Mouse (Mus musculus): ENCODE measurements at regions not wholly inside any gene's neighbourhood (a gene's known extent, or its start where the extent isn't known, plus 50 kb on each side); places are given as distances from the start of the nearest gene placed in this dataset.

- DNase-seq, result no peak
Observed at GRCm38 (mm10) chr7:34587239-34587638, 69.3 kb downstream of the Kctd15 start.

DNA sequence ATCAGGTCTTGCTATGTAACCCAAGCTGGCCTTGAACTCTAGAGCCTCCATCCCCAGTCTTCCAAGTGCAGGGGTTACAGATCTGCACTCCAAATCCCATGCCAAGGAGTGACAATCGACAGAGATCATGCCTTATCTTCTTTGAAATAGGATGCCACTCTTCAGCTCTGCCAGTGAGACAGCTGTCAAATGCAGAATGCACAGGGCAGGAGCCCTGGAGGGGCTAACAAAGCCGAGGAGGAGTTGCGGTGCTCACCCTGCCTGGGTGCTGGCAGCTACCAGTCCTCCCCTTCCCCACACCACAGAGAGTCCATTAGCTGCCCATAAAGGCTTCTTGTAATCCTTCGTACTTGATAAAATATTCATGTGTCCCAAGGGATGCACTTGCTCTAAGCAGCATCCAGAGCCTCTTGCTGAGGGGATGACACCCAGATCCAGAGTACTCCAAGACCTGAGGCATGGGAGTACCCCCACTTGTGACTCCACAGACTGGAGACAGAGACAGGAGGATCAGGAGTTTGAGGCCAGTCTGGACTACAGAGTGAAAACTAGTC lies 71.1 kb downstream of the Kctd15 start:
- no peak for DNase-seq

GRCm38 (mm10) chr7:34584870-34585269 lies 71.7 kb downstream of the Kctd15 start:
- no peak for DNase-seq

- DNase-seq, result no peak
Observed at GRCm38 (mm10) chr7:34580866-34581265, 75.7 kb downstream of the Kctd15 start.

- DNase-seq, result no peak
Observed at GRCm38 (mm10) chr7:34571295-34571694, 85.2 kb downstream of the Kctd15 start.

DNA sequence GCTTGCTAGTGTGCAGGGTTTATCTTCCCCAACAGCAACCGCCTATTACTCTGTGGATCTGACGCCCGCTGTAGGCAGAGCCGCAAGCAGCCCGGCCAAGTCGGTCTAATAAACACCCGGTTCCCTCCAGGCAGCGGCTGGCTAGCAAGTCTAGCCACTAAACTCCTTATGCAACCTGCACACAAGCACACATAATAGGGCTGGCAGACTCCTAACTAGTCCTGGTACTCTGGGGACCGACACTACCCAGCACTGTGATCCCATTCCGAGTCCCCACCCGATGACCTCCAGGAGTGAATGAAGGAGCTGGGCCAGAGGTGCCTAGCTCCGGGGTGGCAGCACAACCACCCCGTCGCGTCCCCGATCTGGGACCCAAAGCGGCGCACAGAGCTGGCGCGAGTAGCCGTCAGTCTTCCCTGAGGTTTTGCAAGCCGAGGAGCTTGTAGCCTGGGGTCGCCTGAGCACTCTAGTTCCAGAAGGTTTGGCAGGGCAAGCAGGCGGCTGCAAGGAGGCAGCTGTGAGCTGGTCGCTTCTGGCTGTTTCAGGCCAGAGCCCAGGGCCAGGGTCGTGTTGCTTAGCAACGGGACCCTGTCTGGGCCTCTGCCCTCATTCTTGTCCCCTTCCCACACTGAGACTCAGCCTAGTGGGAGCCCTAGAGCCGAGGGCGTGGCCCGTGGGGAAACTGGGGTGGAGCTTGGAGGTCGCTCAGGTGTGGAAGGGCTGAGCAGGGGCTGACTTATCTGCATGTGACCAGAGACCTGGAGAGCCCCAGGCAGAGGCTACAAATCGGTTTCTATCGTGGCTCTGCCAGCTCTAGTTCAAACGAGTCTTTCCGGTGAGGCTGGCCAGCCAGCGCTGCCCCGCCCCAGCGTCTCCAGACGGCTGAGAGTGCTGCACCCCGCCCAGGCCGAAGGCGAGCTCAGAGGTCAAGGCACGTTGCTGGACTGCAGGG lies 86.1 kb downstream of the Kctd15 start:
- peak in 1 of 2 experiments; percentile 6 for DNase-seq

DNA sequence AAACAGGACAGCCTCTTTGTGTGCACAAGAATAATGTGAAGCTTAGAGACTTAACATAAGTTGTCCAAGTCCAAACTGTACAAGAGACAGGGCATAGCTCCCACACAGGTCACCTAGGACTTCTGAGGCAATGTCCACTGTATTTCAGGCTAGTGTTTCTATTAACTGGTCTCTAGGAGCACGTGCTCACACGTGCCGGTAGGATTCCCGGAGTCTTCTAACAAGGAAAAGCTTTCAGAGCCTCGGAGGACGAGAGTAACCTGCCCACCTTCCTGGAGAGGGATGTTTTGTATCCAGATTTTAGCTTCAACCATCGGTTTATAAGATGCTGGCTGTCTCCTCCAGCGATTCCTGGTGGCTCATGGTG lies 86.8 kb downstream of the Kctd15 start:
- no peak for DNase-seq

DNA sequence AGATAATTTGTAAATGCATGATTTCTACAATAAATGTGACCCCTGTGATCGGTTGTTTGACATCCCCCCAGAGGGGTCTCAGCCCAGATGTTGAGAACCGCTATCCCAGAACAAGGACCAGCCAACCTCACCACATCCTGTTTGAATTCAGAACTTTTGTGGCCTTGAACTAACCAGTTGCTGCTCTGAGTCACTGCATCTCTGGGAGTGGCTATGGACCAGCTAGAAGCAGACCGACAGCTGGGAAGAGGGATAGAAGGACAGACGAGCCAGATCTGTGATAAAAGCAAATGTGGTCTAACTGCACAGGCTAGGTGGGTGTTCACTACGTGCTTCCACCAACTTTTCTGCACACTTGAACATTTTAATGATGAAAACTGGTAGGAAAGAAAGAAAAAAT lies 89.0 kb downstream of the Kctd15 start:
- no peak for DNase-seq

- DNase-seq, result no peak
Observed at GRCm38 (mm10) chr7:34562160-34562559, 94.4 kb downstream of the Kctd15 start.

- no peak for DNase-seq
Observed at GRCm38 (mm10) chr7:34558615-34559343, 97.8 kb downstream of the Kctd15 start.

- DNase-seq, result no peak
Observed at GRCm38 (mm10) chr7:34555196-34555595, 101.3 kb downstream of the Kctd15 start.

DNA sequence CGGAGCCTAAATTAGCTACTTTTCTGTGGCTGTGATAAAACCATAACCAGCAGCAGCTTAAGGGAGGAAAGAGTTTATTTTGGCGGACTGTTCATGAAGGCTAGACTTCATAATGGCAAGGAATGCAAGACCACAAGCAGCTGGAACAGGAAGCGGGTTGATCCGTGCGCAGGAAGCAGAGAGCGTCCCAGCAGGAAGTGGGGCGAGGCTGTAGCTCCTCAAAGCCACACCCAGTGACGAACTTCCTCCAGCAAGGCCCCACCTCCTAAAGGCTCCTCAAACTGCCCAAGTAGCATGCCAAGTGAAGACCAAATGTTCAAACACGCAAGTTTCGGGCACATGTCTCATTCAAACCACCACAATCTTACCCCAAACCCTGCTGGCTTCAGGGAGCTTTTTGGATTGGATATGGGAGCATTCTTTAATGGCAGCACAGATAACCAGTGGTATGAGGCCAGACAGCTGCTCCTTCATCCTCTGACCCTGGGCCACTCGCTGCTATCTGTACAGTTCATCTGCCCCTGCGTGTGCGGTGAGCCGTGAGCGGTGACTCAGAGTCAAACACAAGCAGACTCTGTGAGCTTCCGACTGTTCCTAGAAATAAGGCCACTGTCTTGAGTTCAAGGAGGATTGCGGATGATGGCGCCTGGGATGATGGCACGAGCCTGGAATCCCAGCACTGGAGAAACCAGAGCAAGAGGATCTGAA lies 109.8 kb downstream of the Kctd15 start:
- no peak for DNase-seq

- no peak for DNase-seq
Observed at GRCm38 (mm10) chr7:34545906-34546305, 110.6 kb downstream of the Kctd15 start.

DNA sequence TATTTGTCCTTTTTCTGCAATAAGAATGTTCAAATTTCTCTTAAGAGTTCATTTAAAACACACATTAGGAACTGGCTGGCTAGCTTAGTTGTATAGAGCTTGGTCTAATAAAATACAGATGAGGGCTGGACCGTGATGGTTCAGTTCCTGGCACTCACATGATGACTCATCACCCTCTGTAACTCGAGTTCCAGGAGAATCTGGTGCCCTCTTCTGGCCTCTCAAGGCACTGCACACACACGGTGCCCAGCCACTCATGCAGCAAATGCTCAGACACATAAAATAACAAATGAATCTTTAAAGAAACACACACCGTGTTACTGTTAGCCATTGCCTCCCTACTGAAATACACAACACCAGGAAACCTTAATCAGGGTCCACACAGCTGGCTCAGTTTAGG lies 114.6 kb downstream of the Kctd15 start:
- no peak for DNase-seq

GRCm38 (mm10) chr7:34541000-34541399 lies 115.5 kb downstream of the Kctd15 start:
- no peak for DNase-seq

DNA sequence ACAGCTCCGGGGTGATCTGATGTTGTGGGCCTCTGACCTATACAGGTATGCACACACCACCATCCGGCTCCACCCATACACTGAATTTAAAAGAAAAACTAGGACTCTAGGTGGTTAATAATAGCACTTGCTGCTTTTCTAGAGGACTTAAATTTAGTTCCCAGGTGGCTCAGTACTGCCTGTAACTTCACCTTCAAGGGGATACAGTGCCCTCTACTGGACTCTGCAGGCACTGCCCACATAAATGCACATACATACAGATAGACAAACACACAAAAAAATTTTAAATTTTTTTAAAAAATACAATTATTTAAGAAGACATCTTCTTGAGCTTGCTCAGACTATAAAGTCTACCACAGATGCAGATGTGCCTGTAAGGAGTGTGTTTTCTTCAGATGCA lies 116.7 kb downstream of the Kctd15 start:
- DNase-seq, result no peak

DNA sequence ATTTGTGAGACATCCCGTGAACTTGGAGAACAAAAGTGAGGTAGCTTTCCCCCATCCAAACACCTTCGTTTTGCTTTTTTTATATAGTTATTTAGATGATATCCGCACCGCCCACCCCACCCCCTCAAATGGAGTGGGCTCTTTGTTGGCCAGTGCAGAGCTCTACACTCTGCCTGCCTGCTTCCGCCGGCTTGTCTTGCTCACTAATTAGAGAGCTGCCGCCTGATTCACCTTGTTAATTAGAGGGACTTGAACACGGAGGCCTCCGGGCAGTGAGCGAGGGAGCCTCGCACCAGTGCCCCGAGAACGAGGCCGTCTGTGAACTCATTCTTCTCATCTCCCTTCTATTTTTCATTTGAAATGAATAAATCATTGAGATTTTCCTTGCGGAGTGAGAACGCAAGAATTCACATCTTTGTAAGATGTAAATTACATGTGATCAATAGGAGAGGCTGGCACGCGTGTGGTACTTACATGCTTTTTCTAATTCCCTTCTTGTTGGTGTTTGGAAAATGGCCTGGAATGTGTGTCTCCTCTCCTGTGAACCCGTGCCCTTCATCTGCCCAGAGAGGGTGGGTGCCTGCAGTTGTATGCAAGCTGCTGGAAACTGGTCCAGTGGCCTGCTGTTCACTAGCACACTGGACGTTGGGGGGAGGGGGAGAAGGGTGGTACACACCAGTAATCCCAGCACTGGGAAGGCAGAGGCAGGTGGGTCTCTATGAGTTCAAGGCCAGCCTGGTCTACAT lies 118.0 kb downstream of the Kctd15 start:
- no peak for DNase-seq

DNA sequence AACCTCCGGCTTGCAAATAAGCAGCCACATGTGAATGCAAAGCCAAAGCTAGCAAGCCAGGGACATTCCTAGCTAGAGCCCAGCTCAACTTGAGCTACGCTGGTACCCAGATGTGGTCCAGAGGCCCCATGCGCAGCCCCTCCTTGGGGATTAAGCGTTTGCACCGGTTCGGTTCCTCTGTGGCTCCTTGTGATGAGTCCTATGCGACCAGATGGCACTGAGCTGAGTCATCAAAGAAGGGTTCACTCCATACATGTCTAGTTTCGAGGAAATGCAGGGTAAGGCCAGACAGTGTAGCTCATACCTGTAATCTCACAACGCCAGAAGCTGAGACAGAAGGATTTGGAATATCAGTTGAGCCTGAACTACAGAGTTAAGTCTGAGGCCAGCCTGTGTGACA lies 119.4 kb downstream of the Kctd15 start:
- no peak for DNase-seq

DNA sequence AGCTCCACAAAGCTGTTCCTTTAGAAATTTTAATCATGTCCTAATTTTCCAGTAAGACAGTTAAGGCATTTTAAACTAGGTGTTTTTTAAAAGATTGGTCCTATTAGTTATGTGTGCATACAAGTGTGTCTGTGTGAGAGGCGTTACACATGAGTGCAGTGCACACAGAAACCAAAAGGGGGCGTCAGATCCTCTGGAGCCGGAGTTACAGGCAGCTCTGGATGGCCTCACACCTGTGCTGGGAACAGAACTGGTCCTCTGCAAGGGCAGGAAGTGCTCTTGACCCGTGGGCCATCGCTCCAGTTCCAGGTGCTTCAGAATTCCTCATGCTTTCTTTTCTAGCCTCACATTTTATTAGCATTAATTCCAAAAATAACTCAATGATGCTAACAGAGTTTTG lies 122.3 kb downstream of the Kctd15 start:
- DNase-seq, result no peak

DNA sequence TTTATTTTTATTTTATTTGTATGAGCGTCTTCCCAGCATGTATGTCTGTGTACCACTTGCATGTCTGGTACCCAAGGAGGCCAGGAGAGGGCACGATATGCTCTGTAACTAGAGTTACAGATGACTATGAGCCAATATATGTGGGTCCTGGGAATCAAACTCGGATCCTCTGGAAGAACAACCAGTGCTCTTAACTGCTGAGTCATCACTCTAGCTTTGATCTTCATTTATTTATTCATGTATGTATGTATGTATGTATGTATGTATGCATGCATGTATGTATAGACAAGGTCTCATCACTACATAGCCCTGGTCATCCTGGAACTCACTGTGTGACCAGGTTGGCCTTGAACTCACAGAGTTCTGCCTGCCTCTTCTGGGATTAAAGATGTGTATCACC lies 124.9 kb downstream of the Kctd15 start:
- DNase-seq, result no peak

GRCm38 (mm10) chr7:34507858-34508257 lies 114.7 kb upstream of the Lsm14a start:
- no peak for DNase-seq

GRCm38 (mm10) chr7:34506816-34507215 lies 113.7 kb upstream of the Lsm14a start:
- no peak for DNase-seq

All from cerebellum, adult 18-20 months (tissue).